Mouse (Mus musculus) kidney, postnatal 25 days (tissue): ENCODE measurements around the gene Dnah7c.
"Not testable (repeated sequence)": the region's sequence is repeated elsewhere in the genome, so short reads cannot be mapped to it uniquely, and the experiment has no call there.

ENCODE experiments used
- DNase-seq, 2 experiments: peaks; one replicate each; pipeline ENCODE4 v3.0.0; 2021; ENCODE audit warnings: mixed read lengths in 2 of 2

Dnah7c gene

DNA sequence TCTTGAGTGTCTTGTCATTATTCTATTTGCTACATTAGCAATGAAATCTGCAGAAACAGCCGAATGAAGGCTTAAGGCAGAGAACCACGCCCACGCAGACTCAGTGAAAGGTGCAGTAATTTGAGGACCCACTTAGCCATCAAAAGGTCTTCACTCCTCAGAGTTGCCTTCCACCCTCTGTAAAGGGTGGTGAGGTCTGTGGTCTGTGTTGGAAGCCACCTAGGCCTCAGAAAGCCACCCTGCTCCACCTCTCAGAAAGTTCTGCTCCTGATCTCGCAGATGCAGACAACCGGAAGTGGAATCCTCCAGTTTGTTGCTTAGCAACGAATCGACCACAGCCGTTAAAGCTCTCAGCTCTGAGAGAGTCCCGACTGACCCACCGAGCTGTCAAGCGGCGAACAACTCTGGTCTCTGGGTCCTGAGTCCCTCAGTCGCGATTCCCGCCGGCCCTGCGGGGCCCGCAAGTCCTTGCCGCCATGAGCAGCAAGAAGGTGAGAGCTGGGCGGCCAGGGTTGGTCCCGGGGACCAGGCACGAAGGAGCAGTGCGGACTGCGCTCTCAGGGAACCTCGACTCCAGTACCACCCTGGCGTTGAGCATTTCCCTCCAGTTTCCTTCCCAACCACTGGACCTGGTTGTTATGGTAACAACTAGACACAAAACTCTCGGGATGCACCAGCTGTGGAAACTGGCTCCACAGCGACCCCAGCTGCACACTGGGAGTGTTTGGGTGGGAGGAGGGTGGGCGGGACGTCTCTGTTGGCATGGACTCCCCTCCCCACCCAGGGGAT, at the start of gene Dnah7c:
Gene Dnah7c, plus strand, starts transcription at position 456 of the 789 bp plus-strand sequence.
- peak in 1 of 2 experiments; percentile 33 for DNase-seq

DNA sequence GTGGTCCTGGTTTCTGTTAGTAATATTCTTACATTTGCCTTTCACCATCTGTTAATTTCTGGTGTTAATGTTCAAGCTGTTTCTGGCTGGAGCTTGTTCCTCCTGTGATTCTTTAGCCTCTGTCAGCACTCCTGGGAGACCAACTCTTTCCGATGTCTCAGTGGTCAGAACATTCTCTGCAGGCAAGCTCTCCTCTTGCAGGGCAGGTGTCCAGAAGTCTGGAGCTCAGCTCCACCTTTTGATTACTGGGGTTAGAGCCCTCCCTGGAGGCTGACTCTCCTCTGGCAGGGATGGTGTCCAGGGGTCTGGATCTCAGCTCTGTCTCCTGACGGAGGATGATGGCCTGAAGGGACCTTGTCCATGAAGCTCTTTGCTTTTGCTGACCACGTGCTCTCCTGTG, 44.8 kb upstream of the Dnah7c start:
- DNase-seq, result peak; percentile 3 to 60

DNA sequence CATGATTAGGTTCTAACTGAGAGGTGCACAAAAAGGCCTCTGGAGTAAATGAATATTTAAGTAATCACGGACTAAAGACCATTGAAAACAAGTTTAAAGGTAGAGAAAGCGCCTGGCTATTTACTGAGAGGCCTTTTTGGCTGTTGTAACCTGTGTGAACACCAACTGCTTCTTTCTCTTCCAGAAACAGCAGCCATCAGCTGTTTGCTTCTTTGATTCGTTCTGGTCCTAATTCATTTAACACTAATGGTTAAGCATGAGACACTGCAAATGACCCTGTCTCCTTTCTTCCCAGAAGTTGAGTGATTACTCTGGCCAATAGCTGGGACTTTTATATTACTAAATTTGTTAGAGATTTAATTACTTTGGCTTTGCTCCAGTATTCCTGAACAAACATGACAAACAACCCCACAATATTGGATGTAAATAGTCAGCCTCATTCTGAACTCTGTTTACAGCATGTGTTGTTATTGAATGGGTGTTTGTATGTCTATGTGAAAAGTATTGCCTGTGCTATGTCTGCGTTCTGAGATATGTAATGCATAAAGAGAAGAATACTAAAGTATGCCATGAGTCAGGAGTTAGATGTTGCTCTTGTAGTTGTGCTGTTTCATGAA, 30.6 kb upstream of the Dnah7c start:
- DNase-seq, result not testable (repeated sequence)

GRCm38 (mm10) chr1:46408324-46409115, 16.9 kb upstream of the Dnah7c start:
- no peak for DNase-seq

DNA sequence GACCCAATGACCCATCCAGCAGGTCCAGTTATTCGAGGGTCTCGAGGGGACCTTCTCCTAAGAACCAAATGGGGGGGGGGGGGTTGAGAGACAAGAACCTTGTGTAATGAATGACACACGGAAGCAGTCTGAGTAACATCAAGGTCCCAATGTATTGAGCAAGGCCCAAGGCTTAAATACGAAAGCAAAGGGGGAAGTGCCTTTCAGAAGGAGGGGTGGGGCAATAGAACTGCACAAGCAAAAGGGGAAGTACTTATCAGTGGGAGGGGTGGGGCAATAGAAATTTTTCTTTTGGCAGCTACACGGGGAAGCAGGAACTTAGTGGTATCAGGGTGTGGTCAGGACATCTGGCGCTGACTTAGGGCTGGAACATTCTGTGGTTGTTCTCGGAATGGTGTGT, 10.6 kb upstream of the Dnah7c start:
- not testable (repeated sequence) for DNase-seq

GRCm38 (mm10) chr1:46416946-46417345, 8.4 kb upstream of the Dnah7c start:
- DNase-seq, result not testable (repeated sequence)

- not testable (repeated sequence) for DNase-seq
These were observed 6.4 kb upstream of the Dnah7c start for GRCm38 (mm10) chr1:46418966-46419365.

- no peak for DNase-seq
These were observed 3.0 kb downstream of the Dnah7c start for GRCm38 (mm10) chr1:46428401-46428800.

DNA sequence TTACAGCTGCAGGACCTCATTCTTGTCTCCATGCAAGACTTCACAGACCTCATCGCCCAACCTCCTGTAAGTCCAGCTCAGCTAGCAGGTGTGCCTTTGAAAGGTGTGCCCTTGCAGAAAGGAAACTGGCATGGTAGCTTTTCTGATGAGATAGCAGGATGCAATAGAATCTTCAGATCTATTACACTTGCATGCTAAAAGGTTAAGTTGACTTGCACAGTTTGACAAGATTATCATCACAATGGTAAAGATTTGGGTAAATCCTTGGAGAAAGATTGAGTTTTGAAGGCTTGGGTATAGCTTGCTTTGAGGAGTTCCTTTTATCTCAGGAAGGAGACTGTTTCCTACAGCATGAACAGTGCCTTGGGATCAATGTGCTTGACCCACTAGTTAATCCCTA, 89.3 kb downstream of the Dnah7c start:
- not testable (repeated sequence) for DNase-seq

DNA sequence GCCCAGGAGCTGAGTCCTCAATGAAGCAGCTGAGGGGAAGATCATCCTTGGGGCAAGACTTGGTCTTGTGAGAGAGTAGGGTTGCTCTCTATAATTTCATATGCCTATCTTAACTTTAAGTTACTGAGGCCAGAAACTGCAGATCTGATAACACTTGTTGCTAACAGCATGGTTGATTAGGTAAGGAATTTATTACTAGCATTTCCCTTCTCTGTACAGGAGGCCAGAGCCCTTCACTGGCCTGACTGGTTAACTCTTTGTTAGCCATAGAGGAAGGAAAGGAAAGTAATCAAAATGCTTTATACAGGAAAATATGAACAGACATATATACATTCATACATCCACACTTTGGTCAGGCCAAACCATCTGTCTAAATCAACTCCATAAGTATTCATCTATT, 95.6 kb downstream of the Dnah7c start:
- DNase-seq, result no peak

DNA sequence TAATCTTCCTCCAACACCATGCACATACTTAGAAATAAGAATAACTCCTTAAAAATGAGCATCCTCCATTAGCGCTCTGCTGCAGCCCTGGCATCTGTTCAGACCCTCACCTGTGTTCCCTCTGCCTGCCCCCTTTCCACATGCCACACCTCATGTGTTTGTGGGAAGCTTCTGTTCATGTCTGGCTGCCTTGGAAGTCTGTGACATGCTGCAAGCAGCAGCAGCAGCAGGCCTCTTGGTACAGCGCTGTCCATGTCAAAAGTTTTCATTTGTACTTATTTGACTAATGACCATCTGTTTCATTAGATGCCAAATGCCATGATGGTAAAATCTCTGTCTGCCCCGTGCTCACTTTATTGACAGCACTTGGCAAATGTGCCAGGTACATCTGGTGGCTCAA, 101.1 kb downstream of the Dnah7c start:
- not testable (repeated sequence) for DNase-seq

- no peak for DNase-seq
These were observed 119.5 kb downstream of the Dnah7c start for GRCm38 (mm10) chr1:46544812-46545421.

DNA sequence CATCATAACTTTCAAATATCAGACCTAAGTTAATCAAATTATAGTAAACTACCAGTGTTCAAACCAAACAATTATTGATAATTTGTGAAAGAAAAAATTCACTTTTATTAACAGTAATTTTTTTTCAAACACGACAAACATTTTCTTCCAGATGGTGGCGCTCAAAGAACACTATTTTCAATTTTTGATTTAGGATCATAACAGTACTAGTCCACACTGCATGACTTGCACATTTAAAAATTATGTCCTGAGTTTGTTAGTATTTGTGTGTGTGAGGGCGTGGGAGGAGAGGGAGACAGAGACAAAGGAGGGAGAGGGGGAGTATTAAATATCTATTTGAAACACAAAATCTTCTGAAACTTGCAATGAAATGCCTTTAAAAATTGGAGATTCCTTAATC, 155.0 kb downstream of the Dnah7c start:
- peak in 1 of 2 experiments; percentile 15 for DNase-seq

DNA sequence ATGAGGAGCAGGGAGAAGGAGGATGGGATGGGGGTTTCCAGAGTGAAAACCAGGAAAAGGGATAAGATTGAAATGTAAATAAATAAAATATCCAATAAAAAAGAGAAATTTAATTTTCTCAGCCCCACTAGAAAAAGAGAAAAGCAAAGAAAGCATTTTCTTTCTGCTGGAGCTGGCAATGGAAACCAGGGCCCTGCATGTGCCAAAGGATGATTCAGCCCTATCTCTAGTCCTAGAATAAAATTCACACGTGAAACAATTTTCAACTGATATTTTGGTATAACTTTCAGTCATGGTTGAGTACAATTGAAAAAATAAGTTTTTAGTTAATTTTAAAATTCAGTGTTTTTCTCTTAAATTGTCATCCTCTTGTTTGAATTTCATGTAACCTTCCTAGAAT, 168.4 kb downstream of the Dnah7c start:
- not testable (repeated sequence) for DNase-seq

GRCm38 (mm10) chr1:46596343-46596742, 171.0 kb downstream of the Dnah7c start:
- DNase-seq, result not testable (repeated sequence)

DNA sequence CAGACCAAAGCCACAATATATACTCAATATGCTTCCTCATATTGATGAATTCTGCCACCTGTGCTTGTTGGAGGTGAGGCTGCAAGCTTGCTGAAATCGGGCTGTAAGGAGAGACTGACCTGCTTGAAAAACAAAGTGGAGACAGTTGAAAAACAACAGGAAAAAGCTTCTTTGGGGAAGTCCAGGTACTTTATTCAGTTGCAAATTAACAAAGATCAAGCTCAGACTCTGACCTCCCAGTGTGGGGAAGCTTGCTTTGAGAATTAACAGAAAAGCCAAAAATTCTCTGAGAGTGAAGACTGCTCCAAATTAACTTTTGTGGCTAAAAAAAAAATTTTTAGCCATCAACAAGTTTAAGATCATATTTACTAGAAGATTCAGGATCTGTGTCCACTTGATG, 194.9 kb downstream of the Dnah7c start:
- no peak for DNase-seq

DNA sequence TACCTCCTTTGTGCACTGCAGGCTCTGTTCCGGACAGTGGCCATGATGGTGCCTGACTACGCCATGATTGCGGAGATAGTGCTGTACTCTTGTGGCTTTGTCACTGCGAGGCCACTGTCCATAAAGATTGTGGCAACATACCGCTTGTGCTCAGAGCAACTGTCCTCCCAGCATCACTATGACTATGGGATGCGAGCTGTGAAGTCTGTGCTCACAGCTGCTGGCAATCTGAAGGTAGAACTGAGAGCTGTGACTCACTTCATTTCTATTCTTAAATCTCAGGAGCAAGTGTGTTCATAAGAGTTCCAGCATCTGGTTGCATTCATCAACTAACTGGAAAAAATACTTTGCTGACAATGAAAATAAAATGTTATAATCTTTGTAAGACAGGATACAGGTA, 200.5 kb downstream of the Dnah7c start:
- DNase-seq, result not testable (repeated sequence)

GRCm38 (mm10) chr1:46649821-46650220, 224.4 kb downstream of the Dnah7c start:
- DNase-seq, result not testable (repeated sequence)

- not testable (repeated sequence) for DNase-seq
These were observed 227.3 kb downstream of the Dnah7c start for GRCm38 (mm10) chr1:46652721-46653120.

GRCm38 (mm10) chr1:46724810-46725209, 299.4 kb downstream of the Dnah7c start:
- not testable (repeated sequence) for DNase-seq

- peak; percentile 27 to 33 for DNase-seq
These were observed 299.9 kb downstream of the Dnah7c start for GRCm38 (mm10) chr1:46725266-46725665.

- DNase-seq, result not testable (repeated sequence)
These were observed 300.3 kb downstream of the Dnah7c start for GRCm38 (mm10) chr1:46725719-46726118.

DNA sequence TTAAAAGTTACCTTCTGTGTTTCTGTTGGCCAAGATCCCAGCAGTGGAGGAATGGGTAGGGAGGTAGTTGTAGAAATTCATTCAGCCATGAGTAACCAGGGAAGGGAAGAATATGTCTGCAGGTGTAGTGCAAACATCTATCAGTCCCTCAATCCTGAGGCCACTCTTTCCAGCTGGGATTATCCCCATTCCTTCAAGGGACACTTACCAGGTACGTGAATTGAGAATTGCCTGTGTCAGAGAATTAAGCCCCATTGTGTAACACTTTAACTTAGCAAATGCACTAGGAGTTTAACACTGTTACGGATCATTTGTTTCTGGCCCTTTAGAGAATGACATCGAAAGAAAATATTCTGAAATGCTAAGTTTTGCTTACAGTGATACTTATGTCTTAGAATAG, 304.3 kb downstream of the Dnah7c start:
- not testable (repeated sequence) for DNase-seq
